Mouse (Mus musculus): ENCODE data around the gene Fam13a. TPM values are rescaled to one million over a fixed set of nuclear protein-coding genes. Genes with fewer than 3 reads are reported as not detected.

Gene Fam13a
- total and polyA plus RNA-seq, 3 experiments, result 6.7 to 73.3 (median 42.2) TPM

DNA sequence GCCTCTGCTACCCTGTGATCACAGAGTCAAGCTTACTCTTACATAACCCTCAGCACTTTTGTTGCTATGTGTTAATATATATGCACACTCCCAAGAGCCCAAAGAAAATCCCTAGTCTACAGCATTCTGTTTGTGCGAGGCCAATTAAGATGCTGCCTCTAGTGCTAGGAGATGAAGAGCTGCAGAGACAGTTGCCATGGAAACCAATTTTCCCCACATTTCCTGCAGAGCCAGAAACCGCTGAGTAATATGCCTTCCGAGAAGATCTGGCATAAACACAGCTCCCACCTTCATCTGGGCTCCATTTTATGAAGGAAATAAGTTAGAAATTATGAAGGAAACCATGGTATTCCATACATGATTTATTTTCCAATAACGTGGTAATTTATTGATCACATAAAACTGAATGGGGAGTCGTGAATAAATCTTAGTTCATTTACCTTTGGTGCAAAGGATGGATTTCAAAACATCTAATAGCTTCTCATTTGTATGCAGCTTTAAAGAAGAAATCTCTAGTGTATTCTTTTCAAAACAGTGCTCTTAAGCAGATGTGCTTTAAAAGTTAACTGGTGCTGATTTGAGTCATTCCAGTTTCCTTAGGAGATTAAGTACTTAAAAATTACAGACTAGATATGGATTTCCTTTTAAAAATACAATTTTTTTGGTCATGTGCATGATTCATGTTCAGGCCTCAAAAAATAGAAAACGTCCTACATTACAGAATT is 91.0 kb downstream of the Fam13a start:
- DNase-seq, result no peak

DNA sequence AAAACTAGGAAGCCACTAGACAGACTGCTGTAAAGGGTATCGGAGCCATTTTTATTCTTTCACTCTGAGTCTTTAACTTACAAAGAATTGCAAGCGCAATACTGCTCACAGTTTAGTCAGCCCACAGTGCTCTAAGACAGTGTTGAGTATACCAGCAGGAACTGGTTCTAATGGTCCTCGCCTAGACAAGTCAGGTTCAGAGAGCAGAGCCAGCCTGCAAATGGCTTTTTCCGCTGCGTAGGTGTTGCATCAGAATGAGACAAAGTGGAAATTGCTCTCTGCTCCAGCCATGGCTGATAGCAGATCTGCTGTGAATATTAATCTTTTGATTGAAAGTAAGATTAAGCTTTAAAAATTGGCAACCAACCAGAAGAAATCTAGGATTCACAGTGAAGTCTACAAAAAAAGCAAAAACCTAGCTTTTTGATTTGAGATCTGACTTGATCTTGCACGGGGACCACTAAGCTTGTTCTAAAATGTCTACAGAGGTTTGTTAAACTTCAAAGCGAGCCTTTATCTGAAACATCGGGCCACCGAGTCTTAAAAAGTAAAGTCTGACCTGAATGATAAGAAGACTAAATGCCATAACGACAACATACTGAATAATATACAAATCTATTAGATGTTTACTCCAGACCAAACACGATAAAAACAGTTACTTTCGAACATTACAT is 91.7 kb downstream of the Fam13a start:
- no peak for DNase-seq

DNA sequence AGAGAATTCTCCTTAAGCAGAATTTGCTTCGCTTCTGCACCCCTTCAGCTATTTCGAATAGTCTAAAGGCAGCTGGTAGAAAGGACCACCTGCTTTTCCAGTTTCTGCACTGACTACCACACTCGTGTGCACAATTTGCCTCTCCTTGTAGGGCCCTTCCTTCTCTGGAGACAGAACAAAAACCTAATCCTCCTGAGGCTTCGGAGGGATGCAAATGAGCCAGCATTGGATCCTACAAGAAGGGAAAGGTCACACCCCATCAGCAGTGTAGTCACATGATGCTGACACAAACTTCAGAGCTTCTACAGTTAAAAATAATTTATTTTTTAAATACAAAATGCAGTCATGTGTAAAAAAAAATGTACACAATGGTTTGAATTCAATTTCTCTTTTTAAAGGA is 93.2 kb downstream of the Fam13a start:
- DNase-seq, result no peak

DNA sequence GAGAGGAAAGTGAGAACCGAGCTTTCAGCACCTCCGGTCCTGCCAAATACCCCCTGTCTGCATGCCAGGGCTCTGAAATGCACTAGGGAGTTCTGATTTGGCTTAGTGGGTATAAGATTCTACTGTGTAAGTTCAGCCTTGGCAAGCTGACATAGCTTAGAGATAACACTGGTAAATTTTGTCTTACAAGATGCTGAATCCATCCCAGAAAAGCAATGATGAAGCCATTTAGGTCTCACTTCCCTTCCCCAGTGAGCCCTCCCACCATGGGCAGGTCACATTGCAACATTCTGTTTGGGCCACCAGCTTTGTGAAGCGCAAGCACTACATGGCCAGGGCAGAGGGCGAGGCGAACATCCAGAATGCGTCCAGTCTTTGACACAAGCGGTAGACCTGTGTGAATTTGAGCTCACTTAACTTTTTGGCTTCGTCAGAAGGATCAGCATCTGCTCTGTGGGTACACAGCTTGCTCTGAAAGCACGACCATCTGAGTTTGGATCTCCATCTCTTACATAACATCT is 94.4 kb downstream of the Fam13a start:
- DNase-seq, result peak; percentile 34

DNA sequence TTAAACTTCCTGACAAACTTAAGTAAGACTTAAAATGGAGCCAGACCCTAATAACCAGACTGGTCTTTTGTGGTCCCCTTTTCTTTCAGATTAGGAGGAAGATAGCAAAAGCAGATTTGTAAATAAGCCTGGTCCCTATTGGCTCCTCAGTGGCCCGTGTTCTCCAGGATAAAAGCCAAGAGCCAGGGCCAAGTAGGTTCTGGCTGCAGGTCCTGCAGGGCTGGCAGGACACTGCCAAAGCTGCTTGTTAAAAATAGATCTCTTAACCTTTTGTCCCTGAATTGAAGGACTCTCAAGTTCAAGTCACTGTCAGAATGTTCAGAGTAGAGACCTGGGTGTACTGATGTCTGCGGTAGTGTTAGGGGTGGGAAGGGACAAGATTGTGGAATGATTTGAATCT is 96.5 kb downstream of the Fam13a start:
- DNase-seq, result peak; percentile 56

DNA sequence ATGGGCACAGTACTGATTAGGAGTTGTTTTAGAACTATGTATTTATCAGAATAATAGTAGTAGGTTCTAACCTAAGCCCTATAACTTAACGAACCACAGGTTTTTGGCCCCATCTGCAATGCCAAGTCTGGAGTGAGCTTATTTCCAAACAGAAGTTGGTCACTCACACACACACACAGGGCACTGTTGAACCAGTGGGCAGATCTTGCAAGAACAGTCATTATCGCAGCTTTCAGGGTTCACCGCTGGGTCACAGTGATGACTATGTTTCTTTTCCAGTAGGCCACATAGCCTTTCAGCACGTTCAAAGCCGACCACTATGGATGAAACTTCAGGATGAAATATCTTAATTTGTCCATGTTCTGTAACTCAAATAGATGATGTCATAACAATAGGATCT is 101.8 kb downstream of the Fam13a start:
- no peak for DNase-seq

DNA sequence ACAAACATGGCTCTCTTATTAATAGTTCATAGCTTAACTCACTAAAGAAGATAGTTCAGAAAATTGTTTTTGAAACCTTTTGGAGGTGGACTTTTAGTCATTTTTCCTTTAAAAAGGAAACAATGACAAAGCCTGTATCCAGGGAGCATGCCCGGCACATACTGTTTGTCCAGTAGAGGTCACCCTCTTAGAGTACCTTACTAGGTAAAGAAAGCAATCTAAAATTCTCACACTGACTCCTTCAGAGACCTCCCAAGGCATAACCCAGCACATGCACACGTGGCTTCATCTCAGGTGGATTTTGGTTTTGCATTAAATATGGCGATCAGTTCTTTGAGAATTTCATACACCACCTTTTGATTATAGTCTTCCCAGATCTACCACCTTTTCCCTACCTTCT is 102.7 kb downstream of the Fam13a start:
- DNase-seq, result no peak

DNA sequence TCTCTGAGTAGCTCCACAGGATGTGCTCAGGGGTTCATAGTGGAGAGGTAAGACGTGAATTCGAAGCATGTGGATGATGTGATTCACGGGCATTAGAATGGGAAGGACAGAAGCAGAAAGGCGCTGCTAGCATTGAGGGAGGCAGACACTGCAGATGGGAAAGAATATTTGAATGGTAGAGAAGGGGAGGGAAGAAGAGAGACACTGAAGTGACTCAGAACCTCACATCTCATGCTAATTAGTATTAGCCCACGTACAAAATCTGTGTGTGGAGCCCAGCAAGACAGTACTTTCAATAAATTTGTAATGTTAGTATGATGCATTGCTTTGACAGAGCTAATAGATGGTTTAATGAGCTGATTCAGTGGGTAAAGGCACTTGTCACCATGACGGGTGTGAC is 103.6 kb downstream of the Fam13a start:
- DNase-seq, result no peak

DNA sequence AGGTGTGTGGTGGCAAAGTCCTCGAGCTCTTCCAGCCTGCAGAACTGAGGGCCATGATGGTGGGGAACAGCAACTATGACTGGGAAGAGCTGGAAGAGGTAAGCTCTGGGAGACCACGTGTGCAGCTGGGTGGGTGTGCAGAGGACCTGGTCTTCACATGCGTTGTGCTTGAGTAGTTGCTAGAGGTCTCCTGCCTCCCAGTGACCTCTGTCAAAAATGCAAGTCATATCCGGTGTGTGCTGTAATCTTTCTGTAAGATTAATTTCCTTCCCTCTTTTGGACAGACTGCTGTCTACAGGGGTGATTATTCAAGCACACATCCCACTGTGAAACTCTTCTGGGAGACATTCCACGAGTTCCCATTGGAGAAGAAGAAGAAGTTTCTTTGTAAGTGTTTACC is 107.9 kb downstream of the Fam13a start:
- DNase-seq, result no peak

DNA sequence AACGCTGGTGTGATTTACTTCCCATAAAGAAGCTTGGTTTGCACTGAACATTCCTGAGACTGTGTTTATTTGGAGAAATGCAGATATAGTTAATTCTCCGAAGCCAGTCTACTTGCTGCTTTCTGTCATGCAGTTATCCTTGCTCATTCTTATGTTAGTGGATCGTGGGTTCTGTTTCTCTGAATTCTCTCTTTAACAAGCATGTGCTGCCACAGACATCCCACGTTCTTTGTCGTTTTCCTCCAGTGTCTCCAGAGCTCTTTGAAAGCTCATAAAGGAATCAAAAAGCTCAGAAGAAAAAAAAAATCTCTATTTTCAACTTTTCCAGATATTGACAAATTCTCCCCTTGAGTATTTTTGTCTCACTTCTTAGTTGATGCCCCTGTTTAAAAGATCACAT is 110.4 kb downstream of the Fam13a start:
- no peak for DNase-seq

DNA sequence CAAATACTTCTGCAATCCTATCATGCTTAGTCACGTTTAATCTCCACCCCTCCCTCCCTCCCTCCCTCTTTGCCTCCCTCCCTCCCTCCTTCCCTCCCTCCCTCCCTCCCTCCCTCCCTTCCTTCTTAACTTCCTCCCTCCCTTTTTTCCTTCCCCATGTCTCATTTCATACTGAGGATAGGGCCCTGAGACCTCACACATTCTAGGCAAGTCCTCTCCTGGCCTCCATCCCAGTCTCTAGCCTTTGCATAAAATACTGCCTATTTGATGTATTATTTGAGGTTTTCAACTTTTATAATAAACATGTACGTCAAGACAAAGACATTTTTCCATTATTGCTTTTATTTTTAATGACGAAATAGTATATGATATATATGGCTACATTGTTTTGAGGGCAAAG is 110.8 kb downstream of the Fam13a start:
- no peak for DNase-seq

DNA sequence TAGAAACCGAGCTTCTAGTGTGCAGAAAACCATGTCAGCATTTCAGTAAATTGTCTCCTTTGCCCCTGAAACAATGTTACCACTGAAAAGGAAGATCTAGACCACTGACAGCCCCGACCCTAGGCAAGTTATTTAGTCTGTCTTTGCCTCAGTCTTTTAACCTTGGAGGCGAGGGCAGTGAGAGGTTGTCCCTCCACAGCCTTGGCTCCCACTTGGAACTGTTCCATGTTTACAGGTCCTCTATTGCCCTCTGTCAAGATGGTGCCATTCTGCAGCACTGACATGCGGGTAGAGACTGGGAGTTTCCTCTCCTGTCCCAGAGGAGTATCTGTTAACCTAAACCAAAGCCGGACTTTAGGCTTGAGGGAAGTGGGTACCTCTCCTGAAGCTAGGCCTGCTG is 111.5 kb downstream of the Fam13a start:
- no peak for DNase-seq

DNA sequence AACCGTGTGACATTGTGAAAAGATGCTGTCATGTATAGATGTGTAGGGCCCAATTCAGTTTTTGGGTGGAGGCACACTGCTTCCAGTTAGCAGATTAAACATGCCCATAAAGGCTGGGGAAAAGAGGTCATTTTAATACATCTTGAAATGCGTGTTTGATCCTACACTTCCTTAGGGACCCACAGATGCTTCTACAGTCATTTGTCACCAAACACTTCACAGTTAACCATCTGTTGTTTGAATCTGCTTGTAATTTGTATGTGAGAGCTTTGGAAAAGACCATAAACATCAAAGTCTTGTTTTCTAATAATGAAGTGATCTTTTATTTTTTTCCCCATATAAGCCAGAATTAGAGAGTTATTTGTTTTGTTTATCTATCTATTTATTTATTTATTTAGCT is 116.6 kb downstream of the Fam13a start:
- DNase-seq, result no peak

DNA sequence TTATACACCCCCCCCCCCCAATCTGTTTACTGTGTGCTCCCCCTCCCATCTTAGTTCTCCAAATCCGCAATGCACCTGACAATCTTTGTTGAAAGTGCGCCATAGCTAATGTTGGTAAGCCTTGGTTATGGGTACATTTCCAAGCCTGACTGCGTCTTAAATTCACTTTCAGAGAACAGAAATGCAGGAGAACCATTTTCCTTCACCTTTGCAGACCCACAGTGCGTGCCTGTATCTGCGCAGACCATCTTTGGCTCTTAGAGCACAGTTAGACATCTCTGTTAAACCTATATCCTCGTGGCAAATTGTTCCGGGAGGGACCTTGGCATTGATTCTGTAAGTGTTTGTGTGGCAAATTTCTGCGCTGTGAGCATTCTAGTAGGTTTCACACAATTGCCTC is 117.0 kb downstream of the Fam13a start:
- DNase-seq, result no peak

DNA sequence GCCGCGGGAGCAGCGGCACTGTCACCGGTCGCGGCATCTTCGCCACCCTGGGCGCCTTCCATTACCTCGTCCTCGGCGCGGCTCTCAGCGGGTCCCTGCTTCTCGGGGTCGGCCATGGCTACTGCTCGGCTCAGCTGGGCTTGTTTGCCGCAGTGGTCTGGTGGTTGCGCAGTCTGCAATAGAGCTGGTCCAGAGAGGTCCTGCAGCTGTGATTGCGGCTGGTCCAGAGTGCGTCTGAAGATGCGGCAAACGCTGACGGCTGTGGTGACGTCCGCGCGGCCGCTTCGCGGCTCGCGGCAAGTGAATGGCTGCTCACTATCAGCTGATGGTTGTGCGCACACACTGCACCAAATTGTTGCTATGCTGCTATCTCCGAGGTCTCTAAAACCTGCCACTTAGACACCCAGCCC is 117.5 kb downstream of the Fam13a start, which contains the start of gene Nap1l5:
TSS of gene Nap1l5 (minus strand) at position 225 of the 410 bp plus-strand sequence.
- peak; percentile 45 for DNase-seq

DNA sequence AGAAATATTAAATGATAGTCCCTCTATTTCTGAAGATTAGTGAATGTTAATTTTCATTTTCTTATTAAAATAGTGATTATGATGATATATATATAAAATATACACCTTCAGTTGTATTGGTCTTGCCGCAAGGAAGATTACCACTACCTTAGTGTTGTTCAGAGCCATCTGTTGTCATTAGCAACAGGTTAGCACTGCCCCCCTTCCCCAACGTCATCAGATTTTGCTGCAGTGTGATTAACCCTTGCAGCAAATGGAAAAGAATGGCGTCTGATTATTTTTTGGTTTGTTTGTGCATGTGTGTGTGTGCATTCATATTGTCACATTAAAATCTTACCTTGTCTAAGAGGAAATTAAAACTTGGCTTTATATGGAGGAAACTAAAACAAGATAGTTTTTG is 119.8 kb downstream of the Fam13a start:
- no peak for DNase-seq

DNA sequence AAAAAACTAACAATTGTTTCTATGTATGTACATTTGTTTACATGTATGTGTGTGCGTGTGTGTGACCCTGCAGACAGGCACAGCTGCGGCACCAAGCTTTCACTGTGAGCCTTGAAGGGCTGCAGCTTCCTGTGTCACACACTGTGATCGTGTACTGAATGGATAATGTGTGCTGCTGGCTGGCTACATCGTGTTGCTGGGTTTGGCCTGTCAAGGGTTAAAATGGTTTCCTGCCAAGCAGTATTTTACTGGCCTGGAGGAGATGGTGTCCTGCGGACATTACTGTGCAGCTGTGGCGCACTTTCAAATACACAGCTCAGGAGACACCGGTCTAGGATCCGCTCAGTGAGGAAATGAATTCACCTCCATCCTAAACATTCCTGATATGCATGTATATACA is 121.2 kb downstream of the Fam13a start:
- DNase-seq, result no peak

DNA sequence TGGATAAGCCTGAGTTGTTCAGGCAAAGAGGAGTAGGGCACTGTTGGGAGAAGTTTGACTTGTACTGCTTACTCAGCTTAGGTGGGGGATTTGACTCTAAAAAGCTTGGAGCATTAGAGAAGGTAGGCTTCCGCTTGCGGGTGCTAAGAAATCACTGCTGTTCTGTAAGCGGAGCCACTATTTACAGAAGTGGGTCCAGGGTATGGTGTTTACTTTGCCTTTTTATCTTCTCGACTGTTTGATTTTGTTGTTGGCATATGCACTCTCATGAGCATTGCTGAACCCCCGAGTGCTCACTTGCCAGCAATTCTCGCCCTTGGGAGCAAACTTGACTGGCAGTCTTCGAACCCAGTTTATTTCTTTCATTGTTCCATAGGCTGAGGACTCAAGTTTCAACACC is 123.8 kb downstream of the Fam13a start:
- no peak for DNase-seq

DNA sequence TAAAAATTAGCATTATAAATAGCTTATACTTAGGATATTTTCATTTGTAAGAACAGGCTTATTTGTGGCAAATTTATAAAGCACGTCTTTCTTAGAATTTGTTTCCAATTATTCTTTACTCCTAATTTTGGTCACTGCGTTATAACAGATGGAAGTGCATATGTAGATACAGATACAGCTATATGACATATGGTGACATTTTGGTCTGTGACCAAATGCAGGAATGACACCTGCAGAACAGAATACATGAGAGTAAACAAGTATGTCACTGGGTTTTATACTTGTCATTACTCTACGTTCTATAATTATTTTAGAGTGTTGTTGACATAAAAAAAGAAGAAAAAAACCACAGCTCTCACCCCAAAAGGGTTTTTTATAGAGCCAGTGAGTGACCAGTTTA is 125.3 kb downstream of the Fam13a start:
- DNase-seq, result no peak

DNA sequence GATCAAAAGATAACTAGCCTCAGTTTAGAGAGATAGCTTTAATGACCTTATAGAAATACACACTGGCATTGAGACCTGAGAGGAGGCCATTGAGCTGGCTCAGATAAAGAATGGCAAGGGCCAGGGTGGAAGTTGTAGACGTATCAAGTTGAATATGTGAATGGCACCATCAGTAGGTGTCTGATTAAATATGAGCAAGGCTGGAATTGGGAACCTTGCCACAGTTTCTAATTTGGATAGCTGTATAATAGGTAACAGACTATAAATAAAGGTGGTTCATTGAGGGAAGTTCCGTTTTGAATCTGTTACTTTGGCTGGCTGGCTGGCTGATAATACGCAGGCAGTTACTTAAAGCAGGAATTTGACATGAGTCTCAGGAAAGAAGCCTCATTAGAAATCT is 127.7 kb downstream of the Fam13a start:
- no peak for DNase-seq

DNA sequence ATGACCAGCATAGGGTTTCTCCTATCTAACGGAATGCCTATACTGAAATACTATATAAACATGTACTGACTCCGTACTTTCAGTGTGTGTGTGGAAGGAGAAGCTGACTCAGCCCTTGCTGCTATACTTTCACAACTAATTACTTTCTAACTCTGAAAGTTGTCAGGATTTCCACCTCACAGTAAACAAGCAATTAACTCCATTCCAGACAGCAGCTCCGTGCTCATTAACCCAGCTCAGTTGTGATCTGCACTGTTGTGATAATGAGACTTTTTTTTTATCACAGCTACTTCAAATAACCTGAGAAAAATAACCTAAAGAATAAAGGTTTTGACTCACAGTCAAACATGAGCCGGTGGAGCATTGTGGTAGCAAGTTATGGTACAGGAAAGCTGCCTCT is 129.4 kb downstream of the Fam13a start:
- no peak for DNase-seq

DNA sequence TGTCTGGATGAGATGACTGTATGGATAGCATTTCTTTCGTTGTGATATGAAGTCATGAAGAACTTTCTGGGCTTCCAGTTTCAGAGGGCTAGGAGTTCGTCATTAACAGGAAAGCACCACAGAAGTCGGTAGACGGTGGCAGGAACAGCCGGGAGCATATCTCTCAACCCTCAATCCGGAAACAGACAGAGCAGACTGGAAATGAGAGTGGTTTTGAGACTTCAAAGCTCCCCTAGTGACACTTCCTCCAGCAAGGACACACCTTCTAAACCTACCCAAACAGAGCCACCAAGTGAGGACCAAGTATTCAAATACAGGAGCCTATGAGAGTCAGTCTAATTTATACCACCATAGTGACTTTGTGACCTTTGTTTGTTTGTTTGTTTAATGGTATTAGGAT is 131.0 kb downstream of the Fam13a start:
- DNase-seq, result no peak

DNA sequence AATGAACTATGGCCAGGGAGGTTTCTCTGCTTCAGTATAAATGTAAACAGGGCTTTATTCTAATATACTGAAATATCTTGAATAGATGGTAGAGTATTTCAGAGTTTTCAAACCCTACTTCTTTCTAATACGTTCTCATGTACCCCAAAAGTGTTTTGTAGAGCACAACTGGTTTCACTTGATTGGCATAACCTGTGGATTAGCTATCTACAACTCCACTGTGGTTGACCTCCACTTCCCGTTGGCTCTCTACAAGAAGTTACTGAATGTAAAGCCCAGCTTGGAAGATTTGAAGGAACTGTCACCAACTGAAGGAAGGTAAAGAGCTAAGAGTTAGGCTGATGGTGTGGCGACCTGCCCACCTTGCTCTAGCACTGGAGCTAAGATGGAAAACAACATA is 134.4 kb downstream of the Fam13a start:
- no peak for DNase-seq

DNA sequence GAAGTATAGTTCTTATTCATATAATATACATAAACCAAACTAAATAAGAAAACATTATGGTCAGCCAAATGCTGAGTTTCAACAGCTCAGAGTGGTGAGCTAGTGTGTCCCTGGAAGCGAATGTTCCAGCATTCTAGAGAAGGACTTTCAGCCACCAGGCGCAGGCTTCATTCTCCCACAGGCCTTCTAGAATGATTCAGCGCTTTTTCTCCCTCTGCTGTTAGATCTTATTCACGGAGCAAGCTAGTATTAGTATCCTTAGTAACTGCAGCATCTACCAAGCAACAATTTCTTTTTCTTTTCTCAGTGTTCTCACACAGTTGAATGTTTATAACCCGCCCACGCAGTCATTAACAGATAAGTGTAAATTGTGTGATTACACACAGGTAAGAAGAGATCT is 142.1 kb downstream of the Fam13a start:
- DNase-seq, result no peak
